Mouse (Mus musculus) neural tube, embryonic 14.5 days (tissue): ENCODE results near the gene Sprr2j-ps. TPM values are rescaled to one million over a fixed set of nuclear protein-coding genes. Genes with fewer than 3 reads are reported as not detected.

Experiments used
- ATAC-seq: fragments of 200-750 bp; cut with Nextera tagmentation; 2 replicates; pipeline ENCODE4 v1.8.0; 2017; ENCODE audit warnings: low read depth, mild to moderate bottlenecking, moderate TSS enrichment, moderate library complexity
- H3K27ac ChIP-seq: fragments of 300-500 bp; sonication (generic); 2 replicates; pipeline ENCODE4 v1.5.1; 2014; ENCODE audit warnings: low read depth, mild to moderate bottlenecking, control low read depth, low read length, moderate library complexity, mixed read lengths
- H3K27me3 ChIP-seq: fragments of 300-500 bp; sonication (generic); 2 replicates; pipeline ENCODE4 v1.6.1; 2014; ENCODE audit warnings: low read length; ENCODE audit not compliant: control insufficient read depth, insufficient read depth
- H3K36me3 ChIP-seq: fragments of 300-500 bp; sonication (generic); 2 replicates; pipeline ENCODE4 v1.6.1; 2014; ENCODE audit warnings: low read length, mixed read lengths; ENCODE audit not compliant: control insufficient read depth, insufficient read depth
- H3K4me1 ChIP-seq: fragments of 300-500 bp; sonication (generic); 2 replicates; pipeline ENCODE4 v1.6.1; 2014; ENCODE audit warnings: low read length; ENCODE audit not compliant: control insufficient read depth, insufficient read depth
- H3K4me2 ChIP-seq: fragments of 300-500 bp; sonication (generic); 2 replicates; pipeline ENCODE4 v1.6.1; 2014; ENCODE audit warnings: mild to moderate bottlenecking, low read depth, low read length, control low read depth
- H3K4me3 ChIP-seq: fragments of 300-500 bp; sonication (generic); 2 replicates; pipeline ENCODE4 v1.5.1; 2014; ENCODE audit warnings: low read depth, low read length, control low read depth, mixed read lengths
- H3K9ac ChIP-seq: fragments of 300-500 bp; sonication (generic); replicated peaks from 2 replicates; pipeline ENCODE4 v1.6.1; 2014; ENCODE audit warnings: low read depth, mild to moderate bottlenecking, control low read depth, low read length, mixed read lengths
- H3K9me3 ChIP-seq: fragments of 300-500 bp; sonication (generic); 2 replicates; pipeline ENCODE4 v1.6.1; 2016; ENCODE audit warnings: low read length; ENCODE audit not compliant: control insufficient read depth
- WGBS: fragments of 180-500 bp; shearing (Covaris S2); extraction: QIAGEN DNeasy Blood & Tissue Kit; methylation state at CpG from one replicate; pipeline ENCODE4 v1.1.7; 2014; 5-methylcytosine and 5-hydroxymethylcytosine counted together
- polyA plus RNA-seq: library from polyadenylated mRNA; unstranded; fragments of >200 nt; fragmentation: Nextera tagmentation; extraction: Ambion mirVana; gene quantifications from 2 replicates; pipeline ENCODE4 v1.2.1, GENCODE M21; 2014

The Sprr2j-ps gene
- polyA plus RNA-seq = not detected in 2 replicates

- no peaks in the 10 kb centered on the region for H3K36me3 ChIP-seq
- H3K4me1 ChIP-seq = no peaks in the 10 kb centered on the region
- H3K9ac ChIP-seq = no peak within 1 kb of the TSS
- no peak within 1 kb of the TSS for H3K4me2 ChIP-seq
- H3K27ac ChIP-seq = no peak within 1 kb of the TSS
- no peak within 1 kb of the TSS for H3K4me3 ChIP-seq
- no peaks in the 10 kb centered on the region for H3K27me3 ChIP-seq
- WGBS = 96% methylated on average over 2 of the region's 2 CpGs
- no peaks in the 10 kb centered on the region for H3K9me3 ChIP-seq
- ATAC-seq = no peak
Measured at GRCm38 (mm10) chr3:92417782-92418181, at the start of gene Sprr2j-ps. TSS of gene Sprr2j-ps (plus strand) at chr3:92418082.

GRCm38 (mm10) chr3:92373613-92374012 is 44.3 kb upstream of the Sprr2j-ps start:
- Histone ChIP-seq H3K27ac (no peak overlapping the region), H3K36me3 (no peaks in the 10 kb centered on the region), H3K27me3 (no peaks in the 10 kb centered on the region), H3K4me1 (no peaks in the 10 kb centered on the region), H3K9ac (no peak overlapping the region), H3K4me2 (no peak overlapping the region), H3K4me3 (no peak overlapping the region), H3K9me3 (no peaks in the 10 kb centered on the region)
- whole genome bisulfite sequencing = 82% methylated on average over 2 of the region's 2 CpGs
- ATAC-seq = no peak

- H3K4me3 ChIP-seq = no peak within 1 kb of the TSS
- H3K4me1 ChIP-seq = no peaks in the 10 kb centered on the region
- H3K9me3 ChIP-seq = no peaks in the 10 kb centered on the region
- WGBS = 81% methylated on average over 1 of the region's 1 CpGs
- H3K4me2 ChIP-seq = no peak within 1 kb of the TSS
- no peak within 1 kb of the TSS for H3K9ac ChIP-seq
- H3K27me3 ChIP-seq = no peaks in the 10 kb centered on the region
- no peak within 1 kb of the TSS for H3K27ac ChIP-seq
- H3K36me3 ChIP-seq = no peaks in the 10 kb centered on the region
- no peak for ATAC-seq
Measured at GRCm38 (mm10) chr3:92385385-92385784, 32.5 kb upstream of the Sprr2j-ps start, which contains the start of gene Sprr2h. TSS of gene Sprr2h (plus strand) at chr3:92385685.

- Histone ChIP-seq H3K4me1 (no peaks in the 10 kb centered on the region), H3K9me3 (no peaks in the 10 kb centered on the region), H3K9ac (no peak overlapping the region), H3K27ac (no peak overlapping the region), H3K4me3 (no peak overlapping the region), H3K4me2 (no peak overlapping the region), H3K36me3 (no peaks in the 10 kb centered on the region), H3K27me3 (no peaks in the 10 kb centered on the region)
- no peak for ATAC-seq
- 59% methylated on average over 1 of the region's 1 CpGs for WGBS
Measured at GRCm38 (mm10) chr3:92394301-92394700, 23.6 kb upstream of the Sprr2j-ps start.

- Histone ChIP-seq H3K9ac (no peak within 1 kb of the TSS), H3K4me1 (no peaks in the 10 kb centered on the region), H3K27ac (no peak within 1 kb of the TSS), H3K4me3 (no peak within 1 kb of the TSS), H3K4me2 (no peak within 1 kb of the TSS), H3K27me3 (no peaks in the 10 kb centered on the region), H3K36me3 (no peaks in the 10 kb centered on the region), H3K9me3 (no peaks in the 10 kb centered on the region)
- ATAC-seq = no peak
- WGBS = 98% methylated on average over 2 of the region's 2 CpGs
Measured at GRCm38 (mm10) chr3:92407691-92408090, 10.2 kb upstream of the Sprr2j-ps start, which contains the start of gene Sprr2i. TSS of gene Sprr2i (plus strand) at chr3:92407991.

- ATAC-seq = no peak
- H3K4me3 ChIP-seq = no peak within 1 kb of the TSS
- H3K27ac ChIP-seq = no peak within 1 kb of the TSS
- H3K27me3 ChIP-seq = no peaks in the 10 kb centered on the region
- H3K36me3 ChIP-seq = no peaks in the 10 kb centered on the region
- H3K4me1 ChIP-seq = no peaks in the 10 kb centered on the region
- 94% methylated on average over 6 of the region's 6 CpGs for WGBS
- no peaks in the 10 kb centered on the region for H3K9me3 ChIP-seq
- H3K4me2 ChIP-seq = no peak within 1 kb of the TSS
- no peak within 1 kb of the TSS for H3K9ac ChIP-seq
Measured at GRCm38 (mm10) chr3:92429323-92429722, 11.4 kb downstream of the Sprr2j-ps start, which contains the start of gene Gm9774. TSS of gene Gm9774 (minus strand) at chr3:92429423.

GRCm38 (mm10) chr3:92432282-92432681 is 14.4 kb downstream of the Sprr2j-ps start, which contains the start of gene Sprr2k:
TSS of gene Sprr2k (plus strand) at chr3:92432582.
- WGBS = 91% methylated on average over 2 of the region's 2 CpGs
- no peak for ATAC-seq
- no peaks in the 10 kb centered on the region for H3K4me1 ChIP-seq

GRCm38 (mm10) chr3:92438689-92439088 is 20.8 kb downstream of the Sprr2j-ps start, which contains the start of gene Sprr1b:
TSS of gene Sprr1b (minus strand) at chr3:92438789.
- WGBS = 96% methylated on average over 3 of the region's 3 CpGs
- no peak within 1 kb of the TSS for H3K9ac ChIP-seq
- no peak for ATAC-seq

More at GRCm38 (mm10) chr3:92432282-92432681, 14.4 kb downstream of the Sprr2j-ps start, which contains the start of gene Sprr2k:
- H3K9me3 ChIP-seq = no peaks in the 10 kb centered on the region
- H3K4me3 ChIP-seq = no peak within 1 kb of the TSS
- H3K4me2 ChIP-seq = no peak within 1 kb of the TSS
- H3K9ac ChIP-seq = no peak within 1 kb of the TSS
- no peaks in the 10 kb centered on the region for H3K27me3 ChIP-seq
- no peaks in the 10 kb centered on the region for H3K36me3 ChIP-seq
- H3K27ac ChIP-seq = no peak within 1 kb of the TSS

GRCm38 (mm10) chr3:92440177-92440576 is 22.3 kb downstream of the Sprr2j-ps start:
- Histone ChIP-seq H3K36me3 (no peaks in the 10 kb centered on the region), H3K9me3 (no peaks in the 10 kb centered on the region)
- 89% methylated on average over 3 of the region's 3 CpGs for WGBS

More at GRCm38 (mm10) chr3:92438689-92439088, 20.8 kb downstream of the Sprr2j-ps start, which contains the start of gene Sprr1b:
- Histone ChIP-seq H3K4me3 (no peak within 1 kb of the TSS), H3K27me3 (no peaks in the 10 kb centered on the region), H3K4me1 (no peaks in the 10 kb centered on the region), H3K9me3 (no peaks in the 10 kb centered on the region), H3K4me2 (no peak within 1 kb of the TSS), H3K27ac (no peak within 1 kb of the TSS), H3K36me3 (no peaks in the 10 kb centered on the region)

More at GRCm38 (mm10) chr3:92440177-92440576, 22.3 kb downstream of the Sprr2j-ps start:
- ATAC-seq = no peak
- Histone ChIP-seq H3K4me1 (no peaks in the 10 kb centered on the region), H3K27me3 (no peaks in the 10 kb centered on the region), H3K27ac (no peak overlapping the region), H3K4me2 (no peak overlapping the region), H3K4me3 (no peak overlapping the region), H3K9ac (no peak overlapping the region)
